Mouse (Mus musculus) urinary bladder, postnatal 10 days (tissue): ENCODE measurements around the gene Ldlrad1.

Experiments
- DNase-seq: peaks from one replicate; pipeline ENCODE4 v3.0.0; 2022; ENCODE audit warnings: low spot score

Gene Ldlrad1

DNA sequence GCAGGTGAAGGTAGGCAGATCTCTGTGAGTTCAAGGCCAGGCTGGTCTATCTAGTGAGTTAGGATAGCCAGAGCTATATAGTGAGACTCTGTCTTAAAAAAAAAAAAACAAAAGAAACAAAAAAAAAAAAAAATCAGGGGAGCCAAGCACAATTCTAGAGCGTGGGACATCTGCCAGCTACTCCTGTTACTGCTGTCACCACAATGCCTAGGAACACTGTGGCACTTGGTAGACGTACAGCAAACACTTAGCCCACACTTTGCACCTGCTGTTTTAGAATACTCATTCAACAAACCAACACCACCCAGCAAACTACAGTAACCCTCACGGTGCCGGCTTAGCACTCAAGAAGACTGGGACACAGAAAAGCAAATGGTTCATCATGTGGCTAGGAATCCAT is 2.5 kb downstream of the Ldlrad1 start:
- DNase-seq = no peak

DNA sequence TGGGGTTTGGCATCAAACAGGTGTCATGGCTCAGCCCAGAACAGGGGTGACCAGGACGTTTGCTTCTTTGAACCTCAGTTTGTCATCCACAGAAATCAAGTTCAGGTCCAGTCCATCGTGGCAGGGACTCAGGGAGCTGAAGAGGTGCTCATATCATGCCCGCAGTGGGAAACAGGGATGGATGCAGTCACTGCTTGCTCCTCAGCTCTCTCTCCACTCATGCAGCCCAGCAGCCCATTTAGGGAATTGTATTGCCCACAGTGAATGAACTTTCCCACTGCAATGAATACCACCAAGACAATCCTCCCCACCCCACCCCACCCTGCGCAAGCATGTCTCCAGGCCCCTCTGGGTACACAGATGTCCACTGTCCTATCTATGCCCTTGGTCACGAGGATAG is 3.0 kb downstream of the Ldlrad1 start:
- DNase-seq = no peak

- no peak for DNase-seq
Observed at GRCm38 (mm10) chr4:107213279-107214011, 4.5 kb downstream of the Ldlrad1 start.

DNA sequence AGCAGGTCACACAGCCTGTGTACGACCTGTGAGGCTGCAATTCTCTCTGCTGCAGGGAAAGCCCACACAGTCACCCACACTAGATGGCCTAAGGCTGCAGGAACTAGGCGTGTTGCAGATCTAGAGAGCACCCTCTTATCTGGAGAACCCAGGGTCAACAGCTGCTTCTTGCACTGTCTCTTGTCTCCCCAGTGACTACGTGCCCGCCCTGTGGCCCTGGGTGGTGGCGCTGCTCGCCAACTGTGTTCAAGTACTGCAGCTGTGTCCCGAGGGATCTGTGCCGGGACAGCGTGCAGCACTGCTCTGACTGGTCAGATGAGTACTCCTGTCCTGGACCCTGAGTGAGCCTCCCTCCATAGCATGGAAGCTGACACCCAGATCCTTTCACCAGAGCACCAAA is 8.6 kb downstream of the Ldlrad1 start:
- no peak for DNase-seq

GRCm38 (mm10) chr4:107221524-107221923 is 12.5 kb downstream of the Ldlrad1 start:
- no peak for DNase-seq

- DNase-seq = no peak
Observed at GRCm38 (mm10) chr4:107223225-107224204, 14.5 kb downstream of the Ldlrad1 start.

GRCm38 (mm10) chr4:107226313-107226712 is 17.3 kb downstream of the Ldlrad1 start:
- DNase-seq = no peak

- DNase-seq = no peak
Observed at GRCm38 (mm10) chr4:107232219-107232618, 23.2 kb downstream of the Ldlrad1 start.

- DNase-seq = no peak
Observed at GRCm38 (mm10) chr4:107238253-107238652, 29.3 kb downstream of the Ldlrad1 start.

GRCm38 (mm10) chr4:107240196-107240595 is 31.2 kb downstream of the Ldlrad1 start:
- no peak for DNase-seq

DNA sequence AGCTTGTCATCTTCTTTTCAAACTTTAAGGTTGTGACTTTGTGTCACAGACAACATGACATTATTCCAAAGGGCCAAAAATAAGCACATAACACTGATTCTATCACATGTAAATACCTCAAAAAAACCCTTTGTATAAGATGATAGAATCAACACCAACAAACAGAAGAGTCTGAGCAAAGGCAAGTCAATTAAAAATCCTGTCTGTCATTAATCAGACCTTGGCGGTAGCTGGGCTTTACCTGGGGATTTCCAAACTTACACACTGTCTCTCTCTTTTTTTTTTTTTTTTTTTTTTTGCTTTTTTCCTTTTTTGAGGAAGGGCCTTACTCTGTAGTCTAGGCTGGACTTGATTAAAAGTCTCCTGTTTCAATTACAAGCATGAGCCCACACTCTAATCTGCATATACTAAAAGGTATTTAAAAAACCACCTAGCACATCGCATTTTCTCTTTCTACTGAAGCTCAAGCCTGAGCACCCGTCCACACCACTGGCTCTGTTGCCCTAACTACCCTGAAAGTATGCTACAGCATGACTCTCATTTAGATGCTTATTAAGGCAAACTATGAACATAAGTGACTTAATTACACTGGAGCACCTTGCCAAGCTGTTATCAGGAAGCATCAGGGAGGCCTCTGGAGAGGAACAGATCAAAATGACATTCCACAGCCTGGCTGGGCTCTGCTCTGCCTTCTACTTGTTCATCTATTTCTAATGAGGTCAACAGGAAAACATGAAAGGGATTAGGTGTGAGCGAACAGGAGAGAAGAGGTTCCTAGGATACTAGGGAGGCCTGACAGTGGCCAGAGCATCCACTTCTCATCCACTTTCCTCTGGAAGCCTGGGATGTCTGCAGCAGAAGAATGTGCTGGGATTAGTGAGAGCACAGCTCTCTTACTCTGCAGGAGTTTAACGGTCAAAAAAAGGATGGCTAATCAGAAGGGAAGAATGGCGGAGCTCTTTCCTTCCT is 34.7 kb downstream of the Ldlrad1 start:
- no peak for DNase-seq

DNA sequence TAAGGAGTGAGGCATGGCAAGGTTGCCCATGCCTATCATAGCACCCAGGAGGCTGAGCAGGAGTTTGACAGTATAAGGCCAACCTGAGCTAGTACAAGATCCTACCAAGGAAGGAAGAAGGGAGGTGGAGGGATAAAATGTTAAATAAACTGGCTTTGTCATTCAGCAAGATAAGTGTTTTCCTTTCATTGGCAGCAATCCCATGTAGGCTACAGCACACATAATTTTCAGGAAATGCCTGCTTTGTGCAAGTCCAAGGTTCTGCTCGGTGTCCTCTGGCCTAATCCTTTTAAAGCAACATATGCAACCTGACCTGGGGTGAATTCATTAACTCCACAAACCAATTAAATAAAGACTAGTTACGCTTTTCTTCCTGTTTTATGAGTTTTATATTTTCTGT is 36.4 kb downstream of the Ldlrad1 start:
- DNase-seq = no peak

DNA sequence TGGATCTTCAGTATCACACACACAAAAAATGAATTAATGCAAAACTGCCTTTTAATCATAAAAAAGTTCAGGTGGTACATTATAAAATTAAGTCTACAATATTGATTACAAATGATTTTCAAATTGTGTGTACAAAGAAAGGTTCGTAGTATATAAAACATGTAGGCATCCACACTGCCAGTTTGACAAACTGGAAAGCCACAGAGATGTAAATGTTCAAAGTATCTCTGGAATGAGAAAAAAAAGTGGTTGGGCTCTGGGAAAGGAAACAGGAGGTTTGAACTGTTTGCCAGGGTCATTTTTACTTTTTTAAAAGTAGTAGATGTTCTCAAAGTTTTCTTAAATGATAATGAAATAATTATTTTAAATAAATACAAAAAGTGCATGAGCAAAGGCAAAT is 37.1 kb downstream of the Ldlrad1 start:
- no peak for DNase-seq

DNA sequence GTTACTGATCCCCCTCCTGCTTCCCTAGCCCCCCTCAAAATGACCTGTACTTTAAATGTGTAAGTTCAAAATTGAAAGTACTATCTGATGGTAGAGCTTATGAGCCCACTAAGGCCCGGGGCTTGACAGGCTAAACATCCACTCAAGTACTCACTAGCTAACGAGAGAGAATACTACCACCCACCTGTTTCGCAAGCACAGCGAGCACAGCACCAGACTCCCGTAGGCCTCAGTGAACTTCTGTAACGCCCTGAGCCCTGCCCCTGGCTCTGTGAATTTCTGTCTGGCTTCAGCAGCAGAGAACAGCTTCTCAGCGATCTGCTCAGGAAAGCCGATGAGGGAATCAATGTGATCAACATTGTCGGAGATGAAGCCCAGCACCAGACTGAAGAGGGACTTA is 38.1 kb downstream of the Ldlrad1 start:
- no peak for DNase-seq

GRCm38 (mm10) chr4:107248061-107248460 is 39.1 kb downstream of the Ldlrad1 start:
- no peak for DNase-seq

DNA sequence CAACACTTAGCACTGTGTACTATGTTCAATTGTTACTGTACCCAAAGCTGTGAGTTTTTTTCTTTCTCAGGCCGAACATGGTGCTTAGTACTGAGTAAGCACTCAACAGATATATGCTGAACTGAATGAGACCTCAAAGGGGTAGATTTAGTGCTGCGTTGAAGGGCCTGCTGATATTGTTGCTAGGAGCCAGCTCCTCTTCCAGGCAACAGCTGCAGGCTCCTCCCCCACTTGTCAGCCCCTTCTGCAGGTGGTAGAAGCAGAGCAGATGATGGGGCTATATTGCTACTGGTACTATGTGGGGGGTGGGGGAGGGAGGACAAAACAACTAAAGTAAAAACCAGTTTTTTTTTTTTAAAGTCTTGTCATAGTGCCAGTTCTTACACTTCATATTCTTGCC is 40.5 kb downstream of the Ldlrad1 start:
- DNase-seq = no peak

DNA sequence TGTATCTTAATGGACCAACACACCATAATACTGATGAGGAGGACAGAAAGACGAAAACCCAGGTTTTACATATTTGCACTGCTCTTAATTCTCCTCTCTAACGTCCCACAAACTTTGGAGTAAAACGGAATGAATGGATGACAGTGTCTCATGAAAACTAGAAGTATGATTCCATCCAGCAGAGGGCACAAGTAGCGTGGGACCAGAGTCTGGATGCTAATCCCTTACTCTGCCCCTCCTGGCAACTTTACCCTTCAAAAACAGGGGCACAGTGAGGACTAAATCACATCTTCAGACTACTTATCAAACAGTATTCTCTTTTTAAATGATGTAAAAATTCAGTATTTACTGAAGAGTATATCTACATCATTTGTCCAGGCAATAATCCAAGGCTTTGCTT is 41.5 kb downstream of the Ldlrad1 start:
- no peak for DNase-seq

DNA sequence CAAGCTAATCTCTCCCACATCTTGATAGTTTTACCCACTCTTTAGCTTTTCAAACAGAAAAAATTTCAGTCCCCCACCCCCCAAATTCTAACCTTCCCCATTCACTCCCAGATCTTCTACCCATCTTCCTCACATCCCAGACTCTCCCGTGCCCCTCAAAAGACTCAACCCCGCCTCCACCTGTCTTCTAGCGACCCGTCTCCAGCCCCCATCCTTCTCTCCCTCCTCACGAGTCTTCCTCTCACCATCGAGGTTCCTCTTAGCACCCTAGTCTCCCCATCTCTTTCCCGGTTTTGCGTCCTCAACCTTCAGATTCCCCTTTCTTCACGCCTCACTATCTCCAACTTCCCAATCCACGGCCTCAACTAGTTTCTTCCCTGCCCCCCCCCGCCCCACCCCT is 43.5 kb downstream of the Ldlrad1 start:
- no peak for DNase-seq

DNA sequence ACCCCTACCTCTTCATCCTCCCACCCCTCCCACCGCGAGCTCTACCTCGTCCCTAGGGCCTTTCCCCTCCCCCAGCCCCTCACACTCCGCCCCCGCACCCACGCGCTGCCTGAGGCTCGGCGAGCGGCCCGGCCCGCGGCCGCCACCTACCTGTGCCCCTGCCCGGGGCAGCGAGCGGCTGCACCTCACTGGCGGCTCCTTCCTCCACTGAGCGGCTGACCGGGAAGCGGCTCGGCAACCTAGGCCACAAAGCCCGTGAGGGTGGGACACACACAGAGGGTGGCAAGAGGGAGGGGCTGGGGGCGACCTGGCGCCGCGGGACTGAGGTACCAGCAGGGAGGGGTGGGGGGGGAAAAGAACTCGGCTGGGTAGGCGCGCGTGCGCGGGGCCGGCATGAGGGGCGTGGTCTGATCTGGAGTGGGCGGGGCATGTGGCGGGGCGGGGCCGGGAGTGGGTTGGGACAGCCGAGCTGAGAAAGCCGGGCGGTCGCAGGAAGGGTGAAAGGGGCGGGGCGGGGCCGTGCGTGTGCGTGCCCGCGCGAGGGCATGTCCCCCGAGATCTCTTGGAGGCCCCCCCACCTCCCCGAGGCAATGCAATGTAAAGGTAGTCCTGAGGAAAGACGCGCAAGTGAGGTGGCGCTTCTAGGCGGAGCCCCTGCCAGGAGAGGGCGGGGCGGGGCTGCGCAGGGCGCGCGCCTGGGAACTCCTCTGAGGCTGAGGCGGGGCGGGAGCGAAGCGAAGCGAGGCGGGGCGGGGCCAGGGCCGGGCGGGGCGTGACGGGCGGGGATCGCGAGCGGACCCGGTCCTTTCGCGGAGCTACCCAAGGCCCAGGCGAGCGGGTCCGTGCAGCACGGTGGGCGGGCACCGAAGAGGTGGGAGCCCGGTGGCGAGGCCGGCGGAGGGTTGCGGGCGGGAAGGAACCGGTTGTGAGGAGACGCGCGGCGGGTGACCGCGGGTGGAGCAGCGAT is 44.4 kb downstream of the Ldlrad1 start, which contains the start of the genes Lrrc42 and Hspb11:
TSS of gene Lrrc42 (minus strand) at position 408 of the 967 bp plus-strand sequence.
TSS of gene Hspb11 (plus strand) at position 469 of the 967 bp plus-strand sequence.
- DNase-seq = peak; percentile 86

GRCm38 (mm10) chr4:107254414-107254813 is 45.4 kb downstream of the Ldlrad1 start:
- DNase-seq = no peak

- DNase-seq = no peak
Observed at GRCm38 (mm10) chr4:107260001-107260400, 51.0 kb downstream of the Ldlrad1 start.
